Mouse (Mus musculus): ENCODE measurements around the gene Gm28308. TPM values are rescaled to one million over a fixed set of nuclear protein-coding genes. Genes with fewer than 3 reads are reported as not detected.

Gene Gm28308
- polyA plus RNA-seq, 1 experiment from 2014 or later, result not detected

GRCm38 (mm10) chr6:52150401-52150966, 62.7 kb downstream of the Gm28308 start:
- WGBS, result 7% methylated on average over 16 of the region's 16 CpGs
- Histone ChIP-seq H3K27ac (no peak overlapping the region), H3K4me1 (replicated peaks; ENCODE audit: control insufficient read depth, insufficient read depth, low read length) (no peaks in the 10 kb centered on the region), H3K36me3 (replicated peaks; ENCODE audit: control insufficient read depth, insufficient read depth) (no peaks in the 10 kb centered on the region), H3K4me3 (replicated peaks; ENCODE audit: low read length) (no peak overlapping the region), H3K9me3 (ENCODE audit: control insufficient read depth, low read length) (no peaks in the 10 kb centered on the region), H3K27me3 (ENCODE audit: control insufficient read depth, insufficient read depth, low read length) (peaks cover 77% of the 10 kb centered on the region), H3K4me2 (replicated peaks) (no peak overlapping the region), H3K9ac (no peak overlapping the region)
- ATAC-seq (ENCODE audit: low FRiP score) (no peak), DNase-seq (ENCODE audit: low spot score) (no peak)

GRCm38 (mm10) chr6:52139115-52139514, 74.0 kb downstream of the Gm28308 start:
- ATAC-seq (ENCODE audit: low FRiP score) (no peak), DNase-seq (ENCODE audit: low spot score) (no peak)
- Histone ChIP-seq H3K4me1 (replicated peaks; ENCODE audit: control insufficient read depth, insufficient read depth, low read length) (peaks cover 12% of the 10 kb centered on the region; the same call in 1 of the 2 replicates), H3K27ac (no peak overlapping the region), H3K9me3 (ENCODE audit: control insufficient read depth, low read length) (no peaks in the 10 kb centered on the region), H3K36me3 (replicated peaks; ENCODE audit: control insufficient read depth, insufficient read depth) (no peaks in the 10 kb centered on the region), H3K9ac (no peak overlapping the region), H3K27me3 (ENCODE audit: control insufficient read depth, insufficient read depth, low read length) (no peaks in the 10 kb centered on the region), H3K4me3 (replicated peaks; ENCODE audit: low read length) (no peak overlapping the region), H3K4me2 (replicated peaks) (no peak overlapping the region)
- WGBS, result 78% methylated on average over 5 of the region's 5 CpGs

GRCm38 (mm10) chr6:52138576-52138975, 74.6 kb downstream of the Gm28308 start:
- H3K27me3 ChIP-seq (ENCODE audit: control insufficient read depth, insufficient read depth, low read length), result no peaks in the 10 kb centered on the region
- no peak for ATAC-seq (ENCODE audit: low FRiP score)
- H3K9ac ChIP-seq, result no peak overlapping the region
- no peaks in the 10 kb centered on the region for H3K36me3 ChIP-seq (replicated peaks; ENCODE audit: control insufficient read depth, insufficient read depth)
- peaks cover 12% of the 10 kb centered on the region; the same call in 1 of the 2 replicates for H3K4me1 ChIP-seq (replicated peaks; ENCODE audit: control insufficient read depth, insufficient read depth, low read length)
- no peak overlapping the region for H3K4me2 ChIP-seq (replicated peaks)
- no peaks in the 10 kb centered on the region for H3K9me3 ChIP-seq (ENCODE audit: control insufficient read depth, low read length)
- 54% methylated on average over 10 of the region's 10 CpGs for WGBS
- H3K27ac ChIP-seq, result no peak overlapping the region
- no peak overlapping the region for H3K4me3 ChIP-seq (replicated peaks; ENCODE audit: low read length)
- DNase-seq (ENCODE audit: low spot score), result no peak

GRCm38 (mm10) chr6:52137841-52138535, 75.2 kb downstream of the Gm28308 start:
- WGBS, result 39% methylated on average over 9 of the region's 9 CpGs
- Histone ChIP-seq H3K27me3 (ENCODE audit: control insufficient read depth, insufficient read depth, low read length) (no peaks in the 10 kb centered on the region), H3K4me1 (replicated peaks; ENCODE audit: control insufficient read depth, insufficient read depth, low read length) (peaks cover 12% of the 10 kb centered on the region; the same call in 1 of the 2 replicates), H3K4me2 (replicated peaks) (no peak overlapping the region), H3K4me3 (replicated peaks; ENCODE audit: low read length) (no peak overlapping the region), H3K36me3 (replicated peaks; ENCODE audit: control insufficient read depth, insufficient read depth) (no peaks in the 10 kb centered on the region), H3K9ac (no peak overlapping the region), H3K27ac (no peak overlapping the region), H3K9me3 (ENCODE audit: control insufficient read depth, low read length) (no peaks in the 10 kb centered on the region)
- DNase-seq (ENCODE audit: low spot score) (peak; percentile 68), ATAC-seq (ENCODE audit: low FRiP score) (peak; percentile 71)

- Histone ChIP-seq H3K27me3 (ENCODE audit: control insufficient read depth, insufficient read depth, low read length) (no peaks in the 10 kb centered on the region), H3K4me2 (replicated peaks) (no peak overlapping the region), H3K27ac (no peak overlapping the region), H3K4me1 (replicated peaks; ENCODE audit: control insufficient read depth, insufficient read depth, low read length) (peaks cover 17% of the 10 kb centered on the region), H3K4me3 (replicated peaks; ENCODE audit: low read length) (no peak overlapping the region), H3K36me3 (replicated peaks; ENCODE audit: control insufficient read depth, insufficient read depth) (no peaks in the 10 kb centered on the region), H3K9ac (no peak overlapping the region), H3K9me3 (ENCODE audit: control insufficient read depth, low read length) (peaks cover 6% of the 10 kb centered on the region; the same call in 1 of the 2 replicates)
- DNase-seq (ENCODE audit: low spot score) (no peak), ATAC-seq (ENCODE audit: low FRiP score) (no peak)
- 81% methylated on average over 4 of the region's 4 CpGs for WGBS
Measured at GRCm38 (mm10) chr6:52123673-52124072, 89.5 kb downstream of the Gm28308 start.

- H3K4me1 ChIP-seq (replicated peaks; ENCODE audit: control insufficient read depth, insufficient read depth, low read length), result peaks cover 20% of the 10 kb centered on the region
- no peaks in the 10 kb centered on the region for H3K27me3 ChIP-seq (ENCODE audit: control insufficient read depth, insufficient read depth, low read length)
- WGBS, result 74% methylated on average over 3 of the region's 3 CpGs
- DNase-seq (ENCODE audit: low spot score), result no peak
- no peak overlapping the region for H3K27ac ChIP-seq
- no peak overlapping the region for H3K9ac ChIP-seq
- no peak for ATAC-seq (ENCODE audit: low FRiP score)
- H3K4me3 ChIP-seq (replicated peaks; ENCODE audit: low read length), result no peak overlapping the region
- no peak overlapping the region for H3K4me2 ChIP-seq (replicated peaks)
- no peaks in the 10 kb centered on the region for H3K9me3 ChIP-seq (ENCODE audit: control insufficient read depth, low read length)
- no peaks in the 10 kb centered on the region for H3K36me3 ChIP-seq (replicated peaks; ENCODE audit: control insufficient read depth, insufficient read depth)
Measured at GRCm38 (mm10) chr6:52121173-52121572, 92.0 kb downstream of the Gm28308 start.

GRCm38 (mm10) chr6:52118903-52119635, 94.1 kb downstream of the Gm28308 start:
- no peak overlapping the region for H3K4me3 ChIP-seq (replicated peaks; ENCODE audit: low read length)
- H3K4me2 ChIP-seq (replicated peaks), result 0 out of 2 replicates have a peak overlapping the region, but pooled peaks have one; percentile 11
- no peaks in the 10 kb centered on the region for H3K36me3 ChIP-seq (replicated peaks; ENCODE audit: control insufficient read depth, insufficient read depth)
- DNase-seq (ENCODE audit: low spot score), result peak; percentile 70
- H3K27ac ChIP-seq, result peak overlapping the region; percentile 79
- peak; percentile 68; the same call in 1 of the 2 replicates for ATAC-seq (ENCODE audit: low FRiP score)
- WGBS, result 14% methylated on average over 6 of the region's 6 CpGs
- H3K4me1 ChIP-seq (replicated peaks; ENCODE audit: control insufficient read depth, insufficient read depth, low read length), result peaks cover 20% of the 10 kb centered on the region
- H3K9me3 ChIP-seq (ENCODE audit: control insufficient read depth, low read length), result no peaks in the 10 kb centered on the region
- 0 out of 2 replicates have a peak overlapping the region, but pooled peaks have one; percentile 24 for H3K9ac ChIP-seq
- H3K27me3 ChIP-seq (ENCODE audit: control insufficient read depth, insufficient read depth, low read length), result no peaks in the 10 kb centered on the region

- no peaks in the 10 kb centered on the region for H3K36me3 ChIP-seq (replicated peaks; ENCODE audit: control insufficient read depth, insufficient read depth)
- ATAC-seq (ENCODE audit: low FRiP score), result no peak
- no peak overlapping the region for H3K27ac ChIP-seq
- H3K4me2 ChIP-seq (replicated peaks), result no peak overlapping the region
- DNase-seq (ENCODE audit: low spot score), result no peak
- H3K4me1 ChIP-seq (replicated peaks; ENCODE audit: control insufficient read depth, insufficient read depth, low read length), result peaks cover 20% of the 10 kb centered on the region
- H3K9me3 ChIP-seq (ENCODE audit: control insufficient read depth, low read length), result no peaks in the 10 kb centered on the region
- no peak overlapping the region for H3K9ac ChIP-seq
- no peak overlapping the region for H3K4me3 ChIP-seq (replicated peaks; ENCODE audit: low read length)
- no peaks in the 10 kb centered on the region for H3K27me3 ChIP-seq (ENCODE audit: control insufficient read depth, insufficient read depth, low read length)
- 21% methylated on average over 5 of the region's 5 CpGs for WGBS
Measured at GRCm38 (mm10) chr6:52115899-52116298, 97.2 kb downstream of the Gm28308 start.
